Mouse (Mus musculus): ENCODE data around the gene Clec12b. TPM values are rescaled to one million over a fixed set of nuclear protein-coding genes. Genes with fewer than 3 reads are reported as not detected.

Gene Clec12b
- not detected for total RNA-seq (2021)
- long read RNA-seq, experiment 1: 0 reads
- long read RNA-seq, experiment 2: 0 reads

DNA sequence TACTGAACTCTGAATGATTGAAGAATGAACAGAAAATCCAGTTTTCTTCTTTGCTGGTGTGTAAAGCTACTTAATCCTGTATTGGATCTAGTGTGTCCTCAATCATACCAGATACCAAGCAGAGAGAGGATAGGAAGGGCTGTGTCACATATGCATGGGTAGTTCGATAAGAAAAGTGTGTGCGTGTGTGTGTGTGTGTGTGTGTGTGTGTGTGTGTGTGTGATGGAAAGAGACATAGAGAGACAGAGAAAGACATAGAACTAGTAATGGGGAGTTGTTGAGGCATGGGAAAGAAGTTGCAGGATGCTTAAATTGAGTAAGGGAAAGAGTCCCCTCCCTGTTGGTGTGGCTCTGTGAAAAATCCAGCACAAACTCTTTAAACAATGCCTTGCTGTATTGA is at the start of gene Clec12b:
TSS of gene Clec12b (minus strand) at position 101 of the 400 bp plus-strand sequence.
- DNase-seq: no peak

DNA sequence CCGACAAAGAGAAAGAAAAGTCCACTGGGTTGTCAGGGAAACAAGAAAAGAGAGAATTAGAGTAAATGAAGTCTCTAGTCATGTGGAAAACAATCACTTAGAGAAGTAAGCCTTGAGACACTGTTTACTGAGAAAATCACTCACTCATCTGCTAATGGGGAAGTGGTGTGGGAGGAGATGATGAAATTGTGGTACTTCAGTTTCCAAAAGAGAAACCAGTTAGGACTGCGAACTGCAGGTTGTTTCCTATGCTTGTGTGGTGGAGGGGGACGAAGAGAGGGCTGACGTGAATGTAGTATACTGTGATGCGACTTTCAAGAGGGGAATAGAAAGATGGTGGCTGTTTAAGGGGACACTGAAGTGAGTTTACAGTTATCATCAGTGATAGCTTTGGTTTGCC is 48.6 kb upstream of the Clec12b start:
- DNase-seq: no peak

DNA sequence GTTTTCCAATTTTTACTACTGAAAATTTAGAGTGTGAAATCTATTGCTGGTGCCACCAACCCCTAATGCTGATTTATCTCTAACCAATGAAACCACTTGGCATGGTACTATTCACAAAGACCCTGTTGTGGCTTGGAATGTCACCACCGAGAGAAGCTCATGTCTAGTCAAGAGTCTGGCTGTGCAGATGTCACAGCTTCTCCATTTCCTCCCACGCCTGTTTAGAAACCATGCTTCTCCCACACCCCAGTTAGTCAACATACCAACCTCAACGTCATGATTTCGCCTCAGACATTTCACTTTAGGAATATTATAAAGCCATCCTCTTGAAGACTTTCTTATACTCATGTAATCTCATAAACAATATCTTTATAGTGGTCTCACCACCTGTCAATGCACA is 41.6 kb upstream of the Clec12b start:
- no peak for DNase-seq

DNA sequence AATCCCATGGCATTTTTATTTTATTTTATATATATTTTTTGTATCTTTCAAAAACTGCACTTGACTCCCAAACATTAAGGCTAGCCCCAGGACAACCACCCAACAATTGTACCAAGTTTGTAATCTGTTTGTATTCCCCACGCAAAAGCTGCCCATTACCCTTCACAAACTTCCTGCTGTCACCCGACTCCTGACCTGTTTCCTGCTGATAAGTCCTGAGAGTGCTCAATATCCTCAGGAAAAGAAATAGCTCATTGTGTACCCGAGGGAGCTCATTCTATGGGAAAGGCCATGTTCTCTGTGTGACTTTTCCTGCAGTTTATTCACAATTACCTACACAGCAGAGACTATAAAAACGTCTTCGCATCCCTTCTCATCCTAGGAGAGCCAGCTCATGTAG is 40.1 kb upstream of the Clec12b start:
- peak; percentile 17 to 31 for DNase-seq

DNA sequence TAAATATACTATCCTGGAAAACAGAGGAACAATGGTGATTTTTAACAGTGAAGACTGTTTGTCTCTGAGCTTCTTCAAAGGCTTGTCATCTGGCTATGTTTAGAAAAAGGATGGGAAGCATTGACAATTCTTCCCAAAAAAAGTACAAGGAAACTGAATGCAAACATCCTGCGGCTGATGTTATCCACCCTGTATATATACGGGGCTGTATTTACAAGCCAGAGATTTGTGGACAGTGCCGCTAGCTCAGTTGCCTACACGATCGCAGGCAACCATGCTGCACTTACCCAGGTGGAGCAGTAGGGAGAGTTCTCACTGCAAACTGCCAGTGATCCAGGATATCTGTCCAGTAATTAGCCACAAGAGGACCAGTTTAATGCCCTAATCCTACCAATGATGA is 39.5 kb upstream of the Clec12b start:
- no peak for DNase-seq

DNA sequence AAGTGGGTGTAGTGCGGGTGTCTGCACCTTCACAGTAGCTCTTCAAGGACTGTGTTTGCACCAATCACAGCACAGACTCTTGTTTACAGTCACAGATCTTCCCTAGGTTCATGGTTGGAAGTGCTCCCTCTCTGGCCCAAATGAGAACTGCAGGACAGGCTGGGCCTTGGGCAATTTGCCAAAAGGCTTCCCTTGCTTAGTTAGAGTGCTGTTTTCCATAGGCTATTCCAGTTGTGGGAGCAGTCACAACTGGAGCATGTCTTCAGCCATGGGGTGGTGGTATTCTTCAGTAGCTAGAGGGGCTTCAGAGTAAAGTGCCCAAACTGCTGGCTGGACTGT is 38.0 kb upstream of the Clec12b start:
- DNase-seq: peak; percentile 78 to 81

DNA sequence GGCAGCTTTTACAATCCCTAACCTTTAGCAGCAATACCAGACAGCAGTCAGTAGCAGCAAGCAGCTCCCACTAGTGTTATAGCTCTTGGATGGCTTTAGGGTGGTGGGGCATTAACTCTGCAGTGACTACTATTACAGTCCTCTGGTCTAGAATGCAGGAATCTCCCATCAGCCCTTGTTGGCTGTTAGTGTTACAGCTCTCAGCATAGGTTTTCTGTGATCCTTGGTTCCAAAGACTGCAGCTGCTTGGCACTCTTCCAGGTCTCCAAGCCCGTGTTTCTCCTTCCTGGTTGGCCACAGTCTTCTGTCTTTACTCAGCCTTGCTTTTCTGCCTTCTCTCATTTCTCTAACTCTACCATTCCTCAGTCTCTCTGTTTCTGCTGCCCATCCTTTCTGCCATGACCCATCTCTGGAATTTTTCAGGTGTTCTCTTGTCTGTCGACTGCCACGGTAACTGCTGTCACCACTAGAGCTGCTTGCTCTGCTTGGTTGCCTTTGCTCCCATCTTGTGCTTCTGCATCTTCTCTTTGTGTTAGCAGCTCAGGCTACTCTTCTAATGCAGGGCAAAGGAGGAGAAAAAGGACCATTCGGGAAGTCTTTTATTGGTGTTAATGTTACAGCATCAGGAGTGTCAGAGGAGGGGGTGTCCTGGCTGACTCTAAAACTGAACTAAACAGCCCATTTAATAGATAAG is 37.5 kb upstream of the Clec12b start:
- peak; percentile 30 to 36 for DNase-seq

DNA sequence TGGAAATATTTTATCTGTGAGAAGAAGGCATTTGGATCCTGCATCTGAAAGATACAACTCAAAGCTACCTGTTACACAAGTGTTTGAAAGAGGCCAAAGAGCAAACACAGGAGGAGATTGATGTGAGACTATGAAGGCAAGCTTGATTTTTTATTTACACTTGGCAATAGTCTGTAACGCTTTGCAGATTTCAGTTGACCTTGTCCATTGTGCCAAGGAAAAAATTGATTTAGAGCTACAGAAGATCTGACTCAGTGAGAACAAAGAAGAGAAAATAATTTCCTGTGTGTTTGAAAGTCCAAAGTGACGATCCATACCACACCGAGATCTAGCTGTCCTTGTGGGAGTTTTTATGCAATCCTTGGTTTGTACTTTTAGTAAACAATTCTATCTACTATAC is 36.6 kb upstream of the Clec12b start:
- no peak for DNase-seq

DNA sequence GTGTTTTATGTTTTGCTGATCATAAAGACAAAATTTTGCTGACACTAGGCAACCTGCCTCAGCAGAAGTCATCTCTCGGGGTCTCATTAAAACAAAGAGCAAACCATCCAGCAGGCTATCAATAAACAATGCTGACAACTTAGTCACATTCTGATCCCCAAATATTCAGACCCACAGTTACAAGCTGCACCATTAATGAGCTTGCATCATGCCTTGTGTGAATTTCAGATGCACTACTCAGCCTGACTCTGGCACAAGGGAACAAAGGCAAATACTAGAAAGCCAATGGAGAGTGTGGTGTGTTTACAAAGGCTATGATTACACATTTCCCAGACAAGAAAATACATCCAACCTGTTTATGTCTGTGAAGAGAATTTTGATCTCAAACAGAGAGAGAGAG is 28.5 kb upstream of the Clec12b start:
- no peak for DNase-seq

DNA sequence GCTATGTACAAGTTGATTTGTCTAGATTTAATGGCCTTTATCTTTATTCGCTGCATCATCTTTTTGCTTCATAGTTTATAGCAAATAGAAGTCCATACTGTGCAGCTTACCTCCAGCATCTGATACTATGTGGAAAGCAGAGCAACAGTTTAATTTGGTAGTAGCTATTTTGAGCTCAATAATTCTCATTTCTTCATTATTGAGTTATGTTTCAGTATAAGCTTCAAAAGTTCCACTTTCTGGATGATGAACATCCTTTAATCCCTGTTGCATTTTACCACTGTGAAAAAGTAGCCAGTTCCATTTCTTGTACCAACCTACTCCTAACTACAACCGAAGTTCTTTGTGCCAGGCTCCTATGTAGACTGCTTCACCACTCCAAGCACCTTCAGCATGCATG is 22.9 kb upstream of the Clec12b start, which contains the start of gene Clec9a:
TSS of gene Clec9a (plus strand) at position 301 of the 400 bp plus-strand sequence.
- no peak for DNase-seq

DNA sequence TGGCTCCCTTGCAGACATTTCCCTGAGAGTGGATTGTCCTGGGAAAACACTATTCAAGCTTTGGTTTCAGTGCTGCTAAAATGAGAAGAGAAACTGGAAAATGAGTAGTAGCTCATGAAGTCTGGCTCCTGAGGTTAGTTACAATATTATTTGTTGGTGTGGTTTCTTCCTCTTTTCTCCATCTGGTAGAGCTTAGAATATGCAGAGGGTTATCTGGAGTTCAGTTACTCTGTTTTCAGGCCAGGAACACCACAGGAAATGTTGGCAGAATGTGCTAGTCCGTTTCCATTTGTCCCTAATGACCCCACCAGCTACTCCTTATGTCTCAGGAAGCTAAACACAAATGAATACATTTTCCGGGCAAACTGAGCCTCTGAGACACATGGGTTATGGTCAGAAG is 21.6 kb upstream of the Clec12b start:
- DNase-seq: no peak

DNA sequence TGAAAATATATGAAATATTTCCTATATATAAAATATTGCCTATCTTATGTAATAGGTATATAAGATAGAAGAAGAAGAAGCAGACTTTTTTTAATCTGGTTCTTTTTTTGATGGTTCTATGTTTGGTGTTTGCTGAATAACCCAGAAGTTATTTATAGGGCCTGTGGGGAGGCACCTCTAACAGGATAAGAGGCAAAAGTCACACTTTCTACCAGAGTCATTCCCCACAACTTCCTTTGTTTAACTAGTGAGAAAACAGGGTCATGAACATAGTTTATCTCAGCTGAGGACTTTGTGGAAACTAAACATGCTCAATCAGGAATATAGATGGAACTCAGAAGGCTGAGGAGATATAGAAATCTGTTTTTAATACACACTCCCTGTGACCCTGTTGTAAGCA is 20.3 kb upstream of the Clec12b start:
- no peak for DNase-seq

DNA sequence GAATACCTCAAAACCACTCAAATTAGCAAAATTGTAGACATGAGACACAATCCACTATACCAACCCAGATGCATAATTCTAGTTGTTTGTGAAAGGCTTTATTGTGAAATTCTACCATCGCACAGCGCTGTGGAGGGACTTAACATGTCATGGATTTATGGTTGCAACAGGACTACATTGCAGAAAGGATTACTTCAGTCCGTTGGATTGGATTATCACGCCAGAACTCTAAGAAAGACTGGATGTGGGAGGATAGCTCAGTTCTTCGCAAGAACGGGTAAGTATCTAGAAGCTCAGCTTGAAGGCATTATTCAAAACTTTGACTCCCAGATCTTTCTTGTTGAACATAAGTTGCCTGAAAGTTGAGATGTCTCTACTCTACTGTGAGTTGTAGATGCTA is 17.7 kb upstream of the Clec12b start:
- DNase-seq: no peak

DNA sequence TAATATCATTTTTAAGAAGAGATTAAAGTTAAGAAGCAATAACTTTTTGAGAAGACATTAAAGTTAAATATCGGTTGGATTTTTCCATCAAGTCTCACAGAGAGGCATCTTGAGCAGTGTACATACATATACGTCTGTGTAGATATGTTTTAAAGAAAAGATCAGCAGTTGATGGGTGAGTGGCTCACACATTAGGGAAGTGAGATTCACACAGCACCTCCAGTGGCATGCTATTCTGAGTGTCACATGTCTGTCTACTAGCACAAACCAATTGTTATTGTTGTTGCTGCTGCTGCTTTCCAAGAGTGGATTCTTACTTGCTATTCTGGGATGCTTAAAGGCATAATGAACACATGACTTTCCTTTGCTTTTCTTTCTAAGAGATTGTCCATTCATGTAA is 16.7 kb upstream of the Clec12b start:
- no peak for DNase-seq

DNA sequence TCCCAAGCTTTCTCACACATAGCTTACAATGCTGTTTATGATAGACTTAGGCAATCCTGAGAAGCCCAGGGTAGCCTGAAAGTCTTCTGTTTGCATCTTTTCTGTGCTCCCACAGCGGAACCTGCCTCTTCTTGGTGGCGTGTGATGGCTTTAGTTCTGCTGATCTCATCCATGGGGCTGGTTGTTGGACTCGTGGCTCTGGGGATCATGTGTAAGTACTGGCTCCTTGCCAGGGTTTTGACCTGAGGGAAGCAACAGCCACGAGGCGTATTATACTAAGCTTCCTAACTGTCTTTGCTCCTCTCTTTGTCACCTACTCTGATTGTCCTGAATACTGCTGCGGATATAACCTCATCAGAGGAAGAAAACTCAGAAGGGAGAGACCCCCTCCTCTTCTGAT is 14.3 kb upstream of the Clec12b start:
- DNase-seq: peak; percentile 26 to 51

DNA sequence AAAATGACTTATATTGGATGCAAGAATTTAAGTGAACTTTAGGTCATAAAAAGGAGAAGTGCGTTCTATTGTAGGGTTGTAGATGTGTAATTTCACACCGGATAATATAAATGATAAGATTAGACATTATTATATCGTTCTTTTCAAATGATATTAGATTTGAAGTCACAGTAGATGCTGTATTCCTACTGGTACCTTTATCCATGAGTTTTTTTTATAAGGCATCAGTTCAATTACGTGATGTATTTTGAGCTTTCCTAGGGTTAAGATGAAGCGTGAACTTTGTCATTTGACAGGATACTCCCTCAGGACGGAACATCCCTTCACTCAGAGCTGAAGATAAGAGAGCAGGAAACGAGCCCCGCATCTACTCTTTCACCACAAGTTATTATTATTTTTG is 11.3 kb upstream of the Clec12b start, which contains the start of gene Clec1b:
TSS of gene Clec1b (plus strand) at position 301 of the 400 bp plus-strand sequence.
- no peak for DNase-seq

DNA sequence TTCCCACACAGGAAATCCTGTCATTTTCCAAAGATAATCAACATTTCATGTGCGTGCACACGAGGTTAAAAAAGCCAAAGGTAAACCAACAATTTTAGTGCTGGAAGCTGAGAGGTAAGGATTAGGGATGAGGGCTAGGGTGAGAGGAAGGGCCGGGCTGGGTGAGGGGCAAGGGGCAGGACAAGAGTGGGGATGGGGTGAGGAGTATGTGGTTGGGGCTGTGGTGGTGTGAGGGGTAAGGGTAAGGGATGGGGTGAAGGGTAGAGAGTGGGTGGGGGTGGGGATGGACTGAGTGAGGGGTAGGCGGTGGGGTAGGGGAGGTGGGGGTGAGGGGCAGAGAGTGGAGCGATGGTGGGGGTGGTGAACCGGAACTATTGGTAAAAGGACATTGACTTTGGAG is 8.1 kb upstream of the Clec12b start:
- no peak for DNase-seq

DNA sequence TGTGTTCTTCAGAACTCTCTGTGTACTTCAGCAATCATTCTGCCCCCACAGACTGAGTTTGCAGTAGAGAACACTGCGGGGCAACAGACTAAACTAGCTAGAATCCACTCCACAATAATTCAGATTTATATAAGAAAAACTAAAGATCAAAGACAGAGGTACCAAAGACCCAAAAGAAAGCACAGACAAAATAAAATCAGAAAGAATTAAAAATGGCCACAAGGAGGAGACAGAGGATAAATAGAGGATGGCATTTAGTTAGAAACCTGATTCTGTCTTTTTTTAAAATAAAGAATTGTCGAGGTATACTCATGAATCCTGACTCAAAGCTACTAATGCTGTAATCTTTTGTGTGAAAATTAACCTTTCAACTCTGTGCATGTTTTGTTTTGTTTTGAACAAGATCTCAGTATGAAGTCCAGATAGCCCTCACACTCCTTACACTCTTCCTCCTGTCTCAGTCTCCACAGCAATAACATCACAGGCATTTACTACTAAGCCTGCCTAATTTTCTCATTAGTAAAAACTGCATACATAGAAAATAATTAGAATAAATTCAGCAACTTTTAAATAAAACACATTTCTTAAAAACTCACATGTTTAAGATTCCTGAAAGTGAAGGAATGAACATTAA is 7.5 kb upstream of the Clec12b start:
- no peak for DNase-seq

DNA sequence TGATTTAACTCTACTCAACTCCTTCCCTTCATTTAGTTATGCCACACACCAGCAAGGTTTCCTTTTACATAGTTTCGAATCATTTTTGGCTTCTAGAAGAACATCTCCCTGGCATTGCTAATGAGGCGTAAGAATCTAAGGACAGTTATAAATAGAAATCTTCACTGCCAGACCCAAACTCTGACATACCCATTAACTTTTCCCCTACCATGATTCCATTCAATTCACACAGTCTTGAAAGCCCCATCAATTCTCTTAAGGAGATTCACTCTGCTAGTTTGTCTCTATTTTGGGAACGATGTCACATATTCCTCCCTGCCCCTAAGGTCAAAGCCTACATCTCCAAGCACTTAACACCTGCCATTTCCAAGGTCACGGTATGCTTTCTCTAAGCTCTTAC is 674 bp downstream of the Clec12b start:
- no peak for DNase-seq

DNA sequence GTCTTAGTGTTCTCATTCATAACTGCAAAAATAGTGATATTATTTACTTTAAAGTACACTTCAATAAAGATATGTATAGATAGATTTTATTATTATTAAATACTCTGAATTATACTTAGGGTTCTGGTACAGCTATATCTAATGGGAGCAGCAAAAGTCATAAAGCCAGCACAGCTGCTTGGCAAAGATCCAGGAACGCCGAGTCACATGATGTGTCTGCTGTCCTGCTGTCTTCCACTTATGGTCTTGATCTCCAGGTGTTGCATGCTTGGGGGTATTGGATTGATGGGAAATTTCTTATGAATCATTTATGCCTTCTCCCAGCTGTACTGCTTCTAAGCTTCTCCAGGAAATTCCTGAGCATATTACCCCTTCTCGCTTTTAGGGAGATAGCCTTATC is 2.2 kb downstream of the Clec12b start:
- peak in 1 of 2 experiments; percentile 4 for DNase-seq

DNA sequence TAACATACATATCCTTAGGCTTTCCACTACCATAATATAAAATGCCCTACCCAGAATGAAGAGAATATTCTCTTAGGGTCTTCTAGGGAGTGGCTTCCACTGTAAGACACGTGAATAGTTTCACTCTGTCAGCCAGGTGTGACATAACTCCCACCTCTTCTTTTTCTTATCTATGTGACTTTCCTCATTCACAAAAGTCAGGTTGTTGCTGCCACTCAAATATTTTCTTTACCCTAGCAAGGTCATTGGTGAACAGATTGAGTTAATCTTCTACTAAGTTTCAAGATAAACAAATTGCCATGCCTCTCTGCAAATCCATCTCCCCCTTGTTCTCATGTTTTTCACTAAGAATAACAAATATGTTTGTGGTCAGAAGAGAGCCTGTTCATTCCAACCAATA is 3.9 kb downstream of the Clec12b start:
- DNase-seq: no peak

DNA sequence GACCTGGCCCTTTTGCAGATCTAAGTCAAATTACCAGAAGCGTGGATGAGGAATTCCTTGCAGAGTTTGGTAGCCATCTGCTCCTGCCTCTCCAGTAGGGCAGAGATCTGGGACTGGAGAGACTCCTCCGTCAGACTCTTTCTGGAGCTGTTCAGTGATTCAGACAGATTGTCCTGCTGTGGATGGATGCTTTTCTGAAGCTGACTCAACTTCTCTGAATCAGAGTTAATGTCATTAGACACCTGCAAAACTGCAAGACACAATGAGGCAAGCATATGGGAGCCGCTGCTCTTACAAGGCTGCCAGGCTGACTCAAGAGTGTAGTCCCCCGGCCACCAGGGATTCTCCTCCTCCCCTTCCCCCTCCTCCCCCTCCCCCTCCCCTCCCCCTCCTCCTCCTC is 5.2 kb downstream of the Clec12b start:
- no peak for DNase-seq

DNA sequence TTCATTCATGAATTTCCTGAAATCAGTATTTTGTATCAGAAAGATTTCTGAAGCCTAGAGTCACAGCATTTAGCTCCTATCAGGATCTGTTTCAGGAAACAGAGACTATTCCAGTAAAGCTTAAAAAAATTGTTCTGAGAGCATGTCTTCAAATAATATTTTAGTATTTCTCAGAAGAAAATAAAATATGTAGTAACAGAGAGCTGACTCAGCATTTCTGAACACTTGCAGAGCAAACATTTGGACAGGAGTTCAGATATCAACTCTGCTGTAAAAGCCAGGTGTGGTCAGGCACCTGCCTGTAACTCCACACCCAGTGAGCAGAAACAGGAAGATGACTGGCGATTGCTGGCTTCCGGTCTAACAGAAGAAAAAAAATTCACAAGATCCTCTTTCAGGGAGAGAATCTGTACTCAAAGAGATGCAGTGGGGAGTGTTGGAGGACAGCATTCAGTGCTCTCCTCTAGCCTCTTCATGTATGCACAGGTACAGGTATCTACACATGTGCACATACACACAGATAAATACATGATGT is 10.7 kb downstream of the Clec12b start:
- DNase-seq: no peak

All from adrenal gland, postnatal 36 days (tissue).